ENCODE assay signal across 18 mouse cellular contexts in genomic region chr10:115050178-115050577, GRCm38 (mm10).
DNase-seq lines count a peak whose midpoint lies in the region; ATAC-seq and TF ChIP-seq lines count a peak whose summit lies in the region.
"Had no signal": no experiment of that assay in that cellular context is flagged by ENCODE, and none has a peak within 500 bp of the region (broad histone marks: within the 10 kb centered on the region; RNA-seq: fewer than 3 reads in every experiment).

No protein-coding gene starts in this region.

- no peaks in the 10 kb centered on the region for H3K4me1 ChIP-seq in forebrain, embryonic 14.5 days (ENCODE audit: control insufficient read depth, insufficient read depth, low read length)
- H3K4me1 ChIP-seq in forebrain, embryonic 16.5 days (replicated peaks; ENCODE audit: control insufficient read depth, insufficient read depth, low read length): no peaks in the 10 kb centered on the region
- H3K4me1 ChIP-seq in midbrain, postnatal 0 days (ENCODE audit: insufficient read depth, low read length): no peaks in the 10 kb centered on the region
- H3K4me1 ChIP-seq: heart, embryonic 12.5 days; kidney, embryonic 15.5 days; limb, embryonic 15.5 days had no signal

- no peak overlapping the region for H3K27ac ChIP-seq in forebrain, embryonic 14.5 days (ENCODE audit: low read depth, low read length)
- H3K27ac ChIP-seq in forebrain, embryonic 16.5 days (ENCODE audit: low read length): no peak overlapping the region
- H3K27ac ChIP-seq in midbrain, postnatal 0 days (ENCODE audit: low read depth, low read length): no peak overlapping the region
- H3K27ac ChIP-seq: kidney, embryonic 15.5 days; layer of hippocampus, adult 2 months; limb, embryonic 15.5 days; macrophage had no signal

- H3K27me3 ChIP-seq in forebrain, embryonic 14.5 days (replicated peaks; ENCODE audit: control insufficient read depth, insufficient read depth, low read length): no peaks in the 10 kb centered on the region
- no peaks in the 10 kb centered on the region for H3K27me3 ChIP-seq in forebrain, embryonic 16.5 days (replicated peaks; ENCODE audit: control insufficient read depth, insufficient read depth, low read length)
- no peaks in the 10 kb centered on the region for H3K27me3 ChIP-seq in midbrain, postnatal 0 days (ENCODE audit: insufficient read depth, low read length)
- H3K27me3 ChIP-seq: heart, embryonic 12.5 days; kidney, embryonic 15.5 days; limb, embryonic 15.5 days had no signal

- no peak overlapping the region for H3K4me3 ChIP-seq in forebrain, embryonic 14.5 days (ENCODE audit: low read depth, low read length)
- H3K4me3 ChIP-seq in forebrain, embryonic 16.5 days (replicated peaks; ENCODE audit: low read length): no peak overlapping the region
- no peak overlapping the region for H3K4me3 ChIP-seq in midbrain, postnatal 0 days (ENCODE audit: low read depth, low read length)
- H3K4me3 ChIP-seq: heart, embryonic 12.5 days; kidney, embryonic 15.5 days; layer of hippocampus, adult 2 months; limb, embryonic 15.5 days had no signal

- H3K9me3 ChIP-seq in forebrain, embryonic 14.5 days (replicated peaks; ENCODE audit: control insufficient read depth, low read length): no peaks in the 10 kb centered on the region
- H3K9me3 ChIP-seq in forebrain, embryonic 16.5 days (ENCODE audit: control insufficient read depth, low read length): no peaks in the 10 kb centered on the region
- no peaks in the 10 kb centered on the region for H3K9me3 ChIP-seq in midbrain, postnatal 0 days (ENCODE audit: low read length)
- H3K9me3 ChIP-seq: kidney, embryonic 15.5 days; limb, embryonic 15.5 days had no signal

- no peak overlapping the region for H3K4me2 ChIP-seq in forebrain, embryonic 14.5 days (ENCODE audit: low read length)
- no peak overlapping the region for H3K4me2 ChIP-seq in forebrain, embryonic 16.5 days (ENCODE audit: low read length)
- H3K4me2 ChIP-seq in midbrain, postnatal 0 days (ENCODE audit: low read depth, low read length, poor library complexity, severe bottlenecking): no peak overlapping the region
- H3K4me2 ChIP-seq: heart, embryonic 12.5 days; kidney, embryonic 15.5 days; limb, embryonic 15.5 days had no signal

- H3K9ac ChIP-seq in forebrain, embryonic 14.5 days (ENCODE audit: low read length): no peak overlapping the region
- no peak overlapping the region for H3K9ac ChIP-seq in forebrain, embryonic 16.5 days (replicated peaks; ENCODE audit: low read depth, low read length)
- no peak overlapping the region for H3K9ac ChIP-seq in midbrain, postnatal 0 days (replicated peaks; ENCODE audit: low read length, poor library complexity, severe bottlenecking)
- H3K9ac ChIP-seq: heart, embryonic 12.5 days; kidney, embryonic 15.5 days; limb, embryonic 15.5 days had no signal

- ATAC-seq in forebrain, embryonic 14.5 days: no peak
- ATAC-seq in forebrain, embryonic 16.5 days: no peak
- no peak for ATAC-seq in midbrain, postnatal 0 days (ENCODE audit: low FRiP score)

- TF ChIP-seq CTCF in brain, embryonic 14.5 days (IDR thresholded peaks at IDR 0.05; ENCODE audit: borderline replicate concordance, extremely low read depth, insufficient read depth, insufficient read length): no peak
- no peak for TF ChIP-seq CTCF in midbrain, postnatal 0 days (IDR thresholded peaks at IDR 0.05)

- no peaks in the 10 kb centered on the region for H3K36me3 ChIP-seq in forebrain, embryonic 14.5 days (ENCODE audit: control insufficient read depth, insufficient read depth, low read length)
- H3K36me3 ChIP-seq in forebrain, embryonic 16.5 days (ENCODE audit: control insufficient read depth, insufficient read depth): no peaks in the 10 kb centered on the region
- H3K36me3 ChIP-seq in midbrain, postnatal 0 days (ENCODE audit: insufficient read depth, low read length): no peaks in the 10 kb centered on the region
- H3K36me3 ChIP-seq: heart, embryonic 12.5 days; kidney, embryonic 15.5 days; limb, embryonic 15.5 days had no signal

- DNase-seq in forebrain, embryonic 14.5 days (ENCODE audit: low spot score): peak; percentile 38
- peak; percentile 70 for DNase-seq in brain, embryonic 14.5 days (ENCODE audit: low read depth)
- peak; percentile 62 for DNase-seq in cerebellum, adult 9-11 months
- peak; percentile 48 for DNase-seq in midbrain, postnatal 0 days (ENCODE audit: low spot score)
- no peak for DNase-seq in urinary bladder, postnatal 4 days (ENCODE audit: low spot score in 2 of 2)
- no peak for DNase-seq in MN1 (ENCODE audit: low spot score)
- no peak for DNase-seq in kidney, postnatal 10 days
- DNase-seq: gastrocnemius, postnatal 36 days; heart, postnatal 4 days; lung, adult 18-20 months; right cerebral cortex, adult 18-20 months; thymus, postnatal 25 days had no signal

- TF ChIP-seq POLR2A in brain, embryonic 14.5 days (IDR thresholded peaks at IDR 0.05; ENCODE audit: borderline replicate concordance, extremely low read depth, insufficient read depth, insufficient read length, poor library complexity, severe bottlenecking): no peak

- WGBS in forebrain, embryonic 14.5 days: 35% methylated on average over 8 of the region's 8 CpGs
- WGBS in forebrain, embryonic 16.5 days: 41% methylated on average over 8 of the region's 8 CpGs
- WGBS in midbrain, postnatal 0 days: 29% methylated on average over 8 of the region's 8 CpGs

Comparison
In these comparisons a context has a peak if more than half of its experiments do, and no peak if none do; other contexts are left out.
1. DNase-seq: peak in forebrain, embryonic 14.5 days (single experiment), brain, embryonic 14.5 days (single experiment), cerebellum, adult 9-11 months (single experiment) and midbrain, postnatal 0 days (single experiment); none in urinary bladder, postnatal 4 days (0 of 2), MN1 (single experiment) and kidney, postnatal 10 days (single experiment).